Mouse (Mus musculus) myocyte (in vitro differentiated cells): ENCODE results near the gene BC049352. TPM values are rescaled to one million over a fixed set of nuclear protein-coding genes. Genes with fewer than 3 reads are reported as not detected.

Experiments
- H3K27me3 ChIP-seq: one replicate; pipeline ENCODE4 v1.6.1; 2011; ENCODE audit not compliant: control insufficient read depth, insufficient read depth, insufficient read length
- H3K36me3 ChIP-seq: one replicate; pipeline ENCODE4 v1.6.1; 2011; ENCODE audit not compliant: control insufficient read depth, insufficient read depth
- H3K4me2 ChIP-seq: one replicate; pipeline ENCODE4 v1.6.1; 2011; ENCODE audit warnings: low read depth, control low read depth
- H3K4me3 ChIP-seq: one replicate; pipeline ENCODE4 v1.5.1; 2011; ENCODE audit warnings: mild to moderate bottlenecking, control low read depth, moderate library complexity
- H3K79me2 ChIP-seq: one replicate; pipeline ENCODE4 v1.6.1; 2011; ENCODE audit not compliant: control insufficient read depth, insufficient read depth
- H3ac ChIP-seq: one replicate; pipeline ENCODE4 v1.6.1; 2011; ENCODE audit not compliant: control insufficient read depth, insufficient read length
- CEBPB ChIP-seq: IDR thresholded peaks from 2 replicates; pipeline ENCODE4 v1.6.1; 2011; ENCODE audit warnings: mild to moderate bottlenecking, moderate library complexity; ENCODE audit not compliant: poor library complexity, insufficient read depth, severe bottlenecking
- E2F4 ChIP-seq: IDR thresholded peaks from one replicate; pipeline ENCODE4 v1.6.1; 2011; ENCODE audit warnings: mild to moderate bottlenecking, control low read depth, moderate library complexity; ENCODE audit not compliant: insufficient read depth
- MAX ChIP-seq: IDR thresholded peaks from one replicate; pipeline ENCODE4 v1.6.1; 2011; ENCODE audit warnings: low read depth, mild to moderate bottlenecking, control low read depth
- MYOD1 ChIP-seq, 3 experiments: IDR thresholded peaks; one replicate each; pipeline ENCODE4 v1.6.1; 2011; ENCODE audit warnings: control low read depth in 2 of 3, low read depth in 2 of 3, mild to moderate bottlenecking in 2 of 3, moderate library complexity in 1 of 3; ENCODE audit not compliant: insufficient read length in 2 of 3, control insufficient read depth in 1 of 3
- MYOG ChIP-seq, 3 experiments: IDR thresholded peaks; one replicate each; pipeline ENCODE4 v1.6.1; 2011; ENCODE audit warnings: control low read depth in 2 of 3, low read depth in 2 of 3, mild to moderate bottlenecking in 2 of 3; ENCODE audit not compliant: insufficient read length in 2 of 3, control insufficient read depth in 1 of 3, insufficient read depth in 1 of 3
- POLR2A ChIP-seq: IDR thresholded peaks from one replicate; pipeline ENCODE4 v1.6.1; 2011; ENCODE audit warnings: low read depth, mild to moderate bottlenecking, control low read depth, moderate library complexity; ENCODE audit not compliant: insufficient read length
- POLR2AphosphoS2 ChIP-seq: IDR thresholded peaks from one replicate; pipeline ENCODE4 v1.6.1; 2011; ENCODE audit warnings: low read depth, control low read depth; ENCODE audit not compliant: insufficient read length
- REST ChIP-seq: IDR thresholded peaks from one replicate; pipeline ENCODE4 v1.6.1; 2011; ENCODE audit warnings: mild to moderate bottlenecking, control low read depth, moderate library complexity; ENCODE audit not compliant: insufficient read depth, insufficient read length
- SRF ChIP-seq: IDR thresholded peaks from one replicate; pipeline ENCODE4 v1.6.1; 2011; ENCODE audit warnings: low read depth; ENCODE audit not compliant: control insufficient read depth, insufficient read length
- TCF12 ChIP-seq: IDR thresholded peaks from one replicate; pipeline ENCODE4 v1.6.1; 2011; ENCODE audit warnings: mild to moderate bottlenecking, control low read depth; ENCODE audit not compliant: poor library complexity, insufficient read depth, severe bottlenecking
- TCF3 ChIP-seq: IDR thresholded peaks from one replicate; pipeline ENCODE4 v1.6.1; 2011; ENCODE audit warnings: low read depth, control low read depth; ENCODE audit not compliant: insufficient read length
- USF1 ChIP-seq: IDR thresholded peaks from one replicate; pipeline ENCODE4 v1.6.1; 2011; ENCODE audit warnings: low read depth, mild to moderate bottlenecking, control low read depth, moderate library complexity
- polyA plus RNA-seq: library from polyadenylated mRNA; unstranded; fragments of >200 nt; fragmentation: generic; extraction: Trizol; gene quantifications from one replicate; pipeline ENCODE4 v1.2.1, GENCODE M21; 2012; ENCODE audit warnings: missing spikeins

BC049352 gene
- polyA plus RNA-seq, 1 experiment, result not detected

DNA sequence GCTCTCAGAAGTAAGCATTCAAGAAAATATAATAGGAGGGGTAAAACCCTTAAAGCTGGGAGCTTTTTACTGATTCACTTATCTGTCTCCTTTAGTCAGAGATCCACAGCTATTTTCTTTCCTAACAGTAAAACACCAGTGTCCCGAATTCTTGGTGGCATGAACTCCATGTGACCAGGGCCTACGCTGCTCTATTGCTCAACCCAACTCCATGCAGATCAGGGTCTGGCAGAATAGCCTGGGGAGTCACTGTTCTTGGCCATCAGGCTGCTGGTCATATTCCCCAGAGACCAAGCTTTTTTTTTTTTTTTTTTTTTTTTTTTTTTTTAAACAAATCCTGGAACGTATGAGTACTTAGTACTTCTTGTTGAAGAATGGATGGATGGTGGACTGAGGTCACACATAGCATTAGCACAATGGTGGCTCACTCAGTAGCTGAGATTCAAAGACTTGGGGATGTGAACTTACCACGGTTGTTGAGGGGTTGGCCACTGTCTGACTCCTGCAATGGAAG, 7.9 kb downstream of the BC049352 start:
- TF ChIP-seq MYOG (IDR thresholded peaks at IDR 0.05; ENCODE audit: control insufficient read depth in 1 of 3, insufficient read depth in 1 of 3, insufficient read length in 2 of 3, low read depth in 2 of 3) (no peak), TCF12 (no peak), SRF (no peak), TCF3 (no peak), POLR2AphosphoS2 (no peak), CEBPB (no peak), POLR2A (no peak), MYOD1 (IDR thresholded peaks at IDR 0.05; ENCODE audit: control insufficient read depth in 1 of 3, insufficient read length in 2 of 3, low read depth in 2 of 3) (no peak)
- Histone ChIP-seq H3K27me3 (peaks cover 23% of the 10 kb centered on the region), H3K36me3 (no peaks in the 10 kb centered on the region), H3K4me3 (no peak overlapping the region), H3K79me2 (no peaks in the 10 kb centered on the region), H3ac (no peak overlapping the region), H3K4me2 (no peak overlapping the region)

GRCm38 (mm10) chr9:45195468-45195867, 13.7 kb downstream of the BC049352 start:
- Histone ChIP-seq H3K27me3 (peaks cover 6% of the 10 kb centered on the region), H3K4me3 (no peak overlapping the region), H3K4me2 (no peak overlapping the region), H3ac (no peak overlapping the region), H3K79me2 (no peaks in the 10 kb centered on the region), H3K36me3 (no peaks in the 10 kb centered on the region)
- TF ChIP-seq SRF, result no peak
- no peak for TF ChIP-seq REST
- no peak for TF ChIP-seq POLR2AphosphoS2
- no peak for TF ChIP-seq E2F4
- TF ChIP-seq CEBPB, result no peak
- no peak for TF ChIP-seq MYOG (IDR thresholded peaks at IDR 0.05; ENCODE audit: control insufficient read depth in 1 of 3, insufficient read depth in 1 of 3, insufficient read length in 2 of 3, low read depth in 2 of 3)
- TF ChIP-seq USF1, result no peak
- TF ChIP-seq MYOD1 (IDR thresholded peaks at IDR 0.05; ENCODE audit: control insufficient read depth in 1 of 3, insufficient read length in 2 of 3, low read depth in 2 of 3), result no peak
- TF ChIP-seq TCF12, result no peak
- no peak for TF ChIP-seq POLR2A
- no peak for TF ChIP-seq TCF3
- no peak for TF ChIP-seq MAX

- peaks cover 6% of the 10 kb centered on the region for H3K27me3 ChIP-seq
Observed at GRCm38 (mm10) chr9:45196125-45196830, 14.5 kb downstream of the BC049352 start.

GRCm38 (mm10) chr9:45197549-45197948, 15.7 kb downstream of the BC049352 start:
- Histone ChIP-seq H3K4me2 (no peak overlapping the region), H3ac (no peak overlapping the region), H3K36me3 (no peaks in the 10 kb centered on the region), H3K4me3 (no peak overlapping the region), H3K27me3 (peaks cover 6% of the 10 kb centered on the region), H3K79me2 (no peaks in the 10 kb centered on the region)
- no peak for TF ChIP-seq REST
- no peak for TF ChIP-seq MYOD1 (IDR thresholded peaks at IDR 0.05; ENCODE audit: control insufficient read depth in 1 of 3, insufficient read length in 2 of 3, low read depth in 2 of 3)
- TF ChIP-seq TCF3, result no peak
- no peak for TF ChIP-seq TCF12
- no peak for TF ChIP-seq USF1
- TF ChIP-seq POLR2A, result no peak
- TF ChIP-seq MYOG (IDR thresholded peaks at IDR 0.05; ENCODE audit: control insufficient read depth in 1 of 3, insufficient read depth in 1 of 3, insufficient read length in 2 of 3, low read depth in 2 of 3), result no peak

More at GRCm38 (mm10) chr9:45196125-45196830, 14.5 kb downstream of the BC049352 start:
- Histone ChIP-seq H3K4me3 (no peak overlapping the region), H3K79me2 (no peaks in the 10 kb centered on the region), H3K4me2 (no peak overlapping the region), H3ac (no peak overlapping the region), H3K36me3 (no peaks in the 10 kb centered on the region)
- TF ChIP-seq CEBPB (no peak), SRF (no peak), USF1 (no peak), POLR2AphosphoS2 (no peak), POLR2A (no peak), REST (no peak), TCF3 (no peak), TCF12 (no peak), MYOD1 (IDR thresholded peaks at IDR 0.05; ENCODE audit: control insufficient read depth in 1 of 3, insufficient read length in 2 of 3, low read depth in 2 of 3) (no peak), MYOG (IDR thresholded peaks at IDR 0.05; ENCODE audit: control insufficient read depth in 1 of 3, insufficient read depth in 1 of 3, insufficient read length in 2 of 3, low read depth in 2 of 3) (no peak), MAX (no peak), E2F4 (no peak)
